Mouse (Mus musculus): ENCODE measurements at regions not wholly inside any gene's neighbourhood (a gene's known extent, or its start where the extent isn't known, plus 50 kb on each side); places are given as distances from the start of the nearest gene placed in this dataset.

DNA sequence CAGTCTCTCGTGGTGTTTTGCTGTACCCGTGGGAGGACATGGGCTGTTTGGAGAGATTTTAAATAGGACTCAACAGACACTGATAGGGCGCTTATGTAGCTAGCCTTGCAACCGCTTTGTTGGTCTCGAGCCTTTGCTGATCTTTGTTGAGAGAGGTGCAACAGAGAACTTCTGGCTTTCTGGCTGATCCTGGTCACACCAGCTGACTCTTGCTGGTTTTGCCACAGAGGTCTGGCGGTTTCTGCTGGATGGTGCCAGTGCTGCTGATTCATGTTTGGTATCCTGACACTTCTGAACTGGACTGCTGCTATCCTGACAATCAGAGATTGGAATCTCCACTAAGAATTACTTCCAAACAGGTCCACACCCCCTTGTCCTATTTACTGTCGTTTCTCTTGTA lies 102.1 kb upstream of the Sh3bp4 start:
- DNase-seq: no peak

DNA sequence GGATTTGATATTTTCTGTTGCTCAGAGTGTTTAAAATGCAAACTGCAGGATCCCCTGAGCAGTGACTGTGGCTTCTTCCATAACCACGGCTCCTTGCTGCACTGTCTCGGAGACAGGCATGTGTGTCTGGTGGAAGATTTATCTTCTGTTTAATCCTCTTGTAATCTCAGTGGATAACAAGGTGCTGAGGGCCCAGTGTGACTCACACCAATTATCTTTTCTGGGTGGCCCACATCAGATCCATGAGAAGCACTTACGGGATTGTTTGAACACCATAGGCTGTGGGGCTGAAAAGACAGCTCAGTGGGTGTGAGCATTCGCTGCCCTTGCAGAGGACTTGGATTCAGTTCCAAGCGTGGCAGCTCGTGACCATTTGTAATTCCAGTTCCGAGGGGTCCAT lies 101.2 kb upstream of the Sh3bp4 start:
- DNase-seq: no peak

DNA sequence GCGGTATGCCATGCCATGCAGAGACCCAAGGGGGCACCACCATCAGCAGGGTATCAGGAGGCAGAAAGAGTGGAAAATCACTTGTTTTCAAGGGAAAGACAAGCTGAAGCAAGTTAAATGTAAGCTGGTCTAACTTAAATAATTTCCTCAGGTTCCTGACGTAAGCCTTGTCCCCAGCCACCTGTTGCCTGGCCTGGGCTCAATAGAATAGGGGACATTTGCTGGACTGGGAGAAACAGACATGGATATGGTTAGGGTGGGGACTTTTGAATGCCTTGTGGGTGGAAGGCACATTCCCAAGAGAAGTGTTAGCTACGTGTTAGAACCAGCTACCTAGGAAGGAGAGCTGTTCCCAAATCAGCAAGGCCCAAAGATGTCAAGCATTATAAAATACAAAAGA lies 100.6 kb upstream of the Sh3bp4 start:
- DNase-seq: no peak

DNA sequence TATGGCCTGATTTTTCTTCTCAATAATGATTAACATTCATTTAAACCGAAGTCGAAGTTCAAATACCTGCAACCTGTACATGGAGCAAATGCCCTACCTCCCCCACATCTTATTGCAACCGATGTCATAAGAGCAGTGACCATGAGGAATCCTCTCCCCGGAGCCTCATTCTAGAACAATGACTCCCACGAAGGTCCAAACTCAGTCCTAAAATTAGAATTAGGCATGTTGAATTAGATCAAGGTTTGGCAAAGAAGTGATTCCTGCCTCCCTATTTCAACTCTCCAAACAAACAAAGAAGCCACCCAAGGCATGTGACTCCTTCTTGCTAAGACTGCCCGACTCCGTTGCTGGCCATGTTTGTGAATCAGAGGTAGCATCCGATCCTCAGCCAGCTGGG lies 94.1 kb upstream of the Sh3bp4 start:
- no peak for DNase-seq

DNA sequence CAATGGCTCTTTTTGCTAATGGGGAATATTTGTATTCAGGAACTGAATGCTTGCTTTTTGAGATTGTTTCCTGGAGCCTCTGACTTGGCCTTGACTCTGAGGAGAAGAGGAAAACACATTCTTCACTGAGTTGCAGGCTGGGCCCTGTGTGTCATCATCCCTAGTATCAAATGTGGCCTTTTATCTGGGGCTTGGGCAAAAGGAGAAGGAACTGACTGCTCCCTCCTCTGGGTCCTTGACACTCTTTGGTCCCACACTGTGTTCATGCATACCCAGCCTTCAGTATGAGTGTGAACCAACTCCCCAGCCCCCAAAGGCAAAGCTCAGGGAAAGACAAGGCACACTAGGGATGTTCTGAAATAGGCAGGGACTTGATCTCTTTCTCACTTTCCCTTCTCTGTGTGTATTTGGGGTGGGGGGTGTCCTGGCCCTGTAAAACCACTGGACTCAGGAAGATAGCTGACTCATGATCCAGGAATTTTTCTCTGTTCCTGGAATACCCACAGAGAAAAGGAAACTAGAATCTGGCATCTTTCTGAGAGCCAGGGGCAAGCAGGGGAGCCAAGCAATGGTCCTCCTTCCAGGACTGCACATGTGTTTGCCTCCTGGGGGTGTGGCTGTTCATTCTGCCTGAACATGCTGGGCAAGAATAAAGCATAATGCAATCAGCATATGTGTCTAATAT lies 82.1 kb upstream of the Sh3bp4 start:
- no peak for DNase-seq

DNA sequence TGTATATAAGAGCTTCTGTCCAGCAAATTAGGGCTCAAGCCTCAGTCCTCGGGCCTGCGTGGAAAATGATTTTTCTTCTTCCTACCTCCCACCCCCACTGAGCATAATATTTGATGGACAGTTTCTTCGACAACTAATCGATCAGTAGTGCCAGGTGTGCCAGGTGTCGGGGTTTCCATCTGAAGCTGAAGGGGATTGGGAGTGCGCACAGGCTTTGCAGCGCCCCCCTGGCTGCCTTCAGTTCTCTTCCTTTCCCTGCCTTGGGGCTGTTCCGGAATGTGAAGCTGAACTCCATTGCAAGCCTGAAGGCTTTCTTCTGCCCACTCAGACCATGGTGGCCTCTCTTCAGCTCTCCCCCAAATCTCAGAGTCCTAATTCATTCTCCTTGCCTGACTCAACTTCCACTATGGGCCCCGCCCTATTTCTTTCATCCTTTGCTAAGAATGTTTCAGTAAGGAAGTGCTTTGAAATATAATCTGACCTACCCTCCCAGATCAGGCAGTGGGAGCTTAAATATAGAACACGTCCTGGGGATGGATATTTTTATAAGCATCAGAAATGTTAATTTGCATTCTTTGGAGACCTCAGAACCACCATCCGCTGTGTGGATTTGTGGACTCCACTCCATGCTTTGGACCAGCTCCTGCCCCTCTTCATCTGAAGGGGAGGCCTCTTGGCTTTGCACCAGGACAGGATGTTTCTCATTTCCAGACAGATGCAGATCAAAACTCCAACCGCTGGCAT lies 75.5 kb upstream of the Sh3bp4 start:
- no peak for DNase-seq

DNA sequence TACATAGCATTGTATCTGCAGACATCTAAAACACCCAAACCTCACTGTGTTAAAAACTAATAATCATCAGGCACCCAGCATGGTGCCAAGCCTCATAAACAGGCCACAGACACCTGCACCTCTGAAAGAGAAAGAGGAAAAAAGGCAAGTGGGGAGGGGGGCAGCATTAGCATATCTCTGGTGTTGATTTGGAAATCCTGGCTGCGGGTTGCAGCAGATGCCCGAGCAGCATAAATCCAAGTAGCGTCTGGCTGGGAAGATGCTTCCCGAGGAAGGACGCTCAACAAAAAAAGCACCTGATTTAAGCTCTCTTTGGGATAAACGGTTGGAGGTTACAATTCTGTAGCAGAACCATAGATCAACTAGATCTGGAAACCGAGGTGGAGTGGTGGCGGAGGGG lies 74.3 kb upstream of the Sh3bp4 start:
- no peak for DNase-seq

DNA sequence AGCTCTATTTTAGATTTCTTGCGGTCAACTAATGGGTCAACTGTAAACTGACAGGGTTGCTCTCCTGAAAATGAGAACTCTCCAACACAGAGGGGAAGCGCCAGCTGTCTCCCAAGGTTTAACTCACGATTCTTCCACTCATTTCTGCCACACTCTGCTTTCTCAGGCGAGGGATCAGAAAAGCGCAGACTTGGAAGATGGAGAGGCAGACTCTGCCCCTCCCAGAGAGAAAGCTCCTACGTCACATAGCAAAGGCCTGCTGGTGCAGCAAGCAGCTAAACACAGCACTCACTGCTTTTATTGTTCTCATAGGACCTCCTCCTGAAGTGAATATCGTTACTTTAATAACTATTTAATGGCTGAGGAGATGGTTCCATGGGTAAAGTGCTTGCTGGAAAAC lies 73.6 kb upstream of the Sh3bp4 start:
- no peak for DNase-seq

DNA sequence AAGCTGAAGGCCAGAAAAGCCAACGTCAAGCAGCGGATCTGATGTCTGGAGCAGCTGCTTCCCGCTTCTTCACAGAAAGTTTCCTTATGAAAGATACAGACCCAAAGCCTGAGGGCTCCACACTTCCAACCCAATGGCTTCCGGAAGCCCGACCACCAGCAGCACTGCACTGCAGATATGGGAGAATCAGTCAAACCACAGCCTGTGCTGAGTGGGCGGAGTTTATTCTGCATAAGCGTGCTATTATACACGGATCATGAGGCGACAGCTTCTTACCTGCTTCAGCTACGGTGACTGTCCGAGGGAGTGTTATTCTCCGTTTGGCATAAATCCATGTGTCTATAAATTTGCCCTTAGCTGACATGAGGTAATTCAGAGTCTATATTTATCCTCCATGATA lies 72.4 kb upstream of the Sh3bp4 start:
- DNase-seq: no peak

DNA sequence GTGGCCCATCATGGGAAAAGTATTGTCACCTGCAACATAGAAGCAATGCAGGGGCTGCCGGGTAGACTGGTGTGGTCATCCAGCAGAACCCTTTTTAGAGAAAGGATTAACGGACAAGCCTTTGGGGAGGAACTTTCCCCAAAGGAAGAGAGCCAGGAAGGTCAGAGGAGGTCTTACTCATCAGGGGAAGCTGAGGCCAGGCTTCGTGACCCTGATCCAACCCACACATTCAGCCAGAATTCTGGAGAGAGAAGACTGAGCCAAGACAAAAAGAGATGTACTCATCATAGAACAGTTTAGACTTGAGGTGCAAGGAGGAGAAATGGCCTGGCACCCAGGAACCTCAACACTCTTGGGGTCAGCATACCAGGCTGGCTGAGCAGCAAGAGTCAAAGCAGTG lies 67.9 kb upstream of the Sh3bp4 start:
- DNase-seq: no peak

DNA sequence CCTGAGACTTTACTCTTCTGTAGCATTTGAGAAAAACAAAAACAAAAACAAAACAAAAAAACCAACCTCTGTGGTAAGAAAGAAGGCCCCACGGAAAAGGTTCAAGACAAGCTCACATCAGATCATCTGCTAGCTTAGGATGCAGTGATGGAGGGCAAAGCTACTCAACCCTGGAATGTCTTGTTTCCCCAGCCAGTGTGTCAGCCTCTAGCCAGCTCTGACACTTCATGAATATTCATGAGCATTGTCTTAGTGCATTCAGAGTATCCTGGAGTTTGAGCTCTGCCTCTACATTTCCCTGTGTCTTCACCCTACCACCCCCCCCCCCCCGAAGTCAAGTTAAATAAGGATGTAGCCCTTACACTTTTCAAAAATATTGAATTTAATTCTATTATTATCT lies 66.5 kb upstream of the Sh3bp4 start:
- no peak for DNase-seq

DNA sequence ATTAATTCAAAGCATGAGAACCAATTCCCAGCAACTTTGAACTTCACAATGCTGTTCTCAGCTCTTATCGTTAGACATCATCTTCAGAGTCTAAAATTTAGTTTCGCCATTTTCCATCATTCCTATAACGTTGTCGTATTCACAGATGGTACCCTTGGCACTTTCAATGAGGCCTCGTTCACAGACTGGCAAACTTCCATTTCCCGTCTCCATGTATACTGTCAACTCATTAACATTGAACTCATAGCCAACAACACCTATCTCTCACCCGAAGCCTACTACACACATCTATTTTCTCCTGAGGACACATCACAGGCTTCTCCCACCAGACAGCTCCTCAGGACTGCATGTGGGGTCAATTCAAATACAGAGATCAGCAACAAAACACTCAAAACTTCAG lies 62.7 kb upstream of the Sh3bp4 start:
- DNase-seq: no peak

DNA sequence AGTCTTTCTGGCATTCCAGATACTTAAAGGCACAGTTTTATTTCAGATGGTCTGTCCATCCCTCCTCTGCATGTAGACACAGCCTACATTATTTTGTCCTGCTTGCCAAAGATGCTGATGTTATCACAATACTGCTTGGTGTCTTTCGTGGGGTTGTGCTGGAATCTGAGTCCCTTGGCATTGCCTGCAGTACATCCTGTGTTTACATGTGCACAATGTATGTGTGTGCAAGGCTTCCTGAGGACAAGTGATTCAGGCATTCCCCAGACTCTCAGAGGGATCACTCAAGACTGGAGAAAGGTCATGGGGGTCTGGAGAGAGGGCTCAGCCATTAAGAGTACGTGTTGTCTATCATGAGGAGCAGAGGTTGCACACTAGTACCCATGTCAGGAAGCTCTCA lies 60.0 kb upstream of the Sh3bp4 start:
- DNase-seq: no peak

DNA sequence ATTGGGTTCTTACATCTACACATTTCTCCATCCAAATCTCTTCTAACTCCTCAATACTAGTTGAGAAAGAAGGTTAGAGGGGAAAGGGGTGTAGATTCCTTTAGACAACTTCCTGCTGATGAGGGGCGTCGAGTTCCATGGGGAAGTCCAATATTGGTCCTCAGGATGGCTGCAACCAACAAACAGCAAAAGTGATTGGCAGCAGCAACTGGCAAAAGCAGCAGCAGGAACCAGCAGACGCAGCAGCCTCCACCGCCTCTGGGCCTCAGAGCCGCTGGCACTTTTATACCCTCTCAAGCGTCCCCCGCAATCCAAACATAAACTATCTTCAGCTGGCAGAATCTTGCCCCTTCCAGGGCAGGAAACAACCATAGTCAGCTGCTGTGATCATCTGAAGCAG lies 58.8 kb upstream of the Sh3bp4 start:
- no peak for DNase-seq

DNA sequence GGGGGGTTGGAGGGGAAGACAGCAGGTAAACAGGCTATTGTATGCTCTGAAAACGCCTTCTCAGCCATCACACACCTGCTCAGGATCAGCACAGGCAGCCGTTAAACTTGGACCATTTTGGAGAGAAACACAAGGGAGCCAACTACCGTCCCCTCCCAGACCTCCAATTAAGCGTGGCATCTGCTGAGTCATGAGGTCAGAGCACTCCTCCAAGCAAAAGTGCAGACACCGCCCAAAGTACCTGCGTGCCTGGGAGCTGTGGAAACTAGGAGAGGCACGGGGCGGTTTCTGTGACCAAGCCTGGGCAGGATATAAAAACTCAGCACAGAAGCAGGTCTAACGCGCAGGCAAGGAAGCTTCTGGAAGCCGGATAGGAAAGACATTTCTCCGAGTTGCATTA lies 54.8 kb upstream of the Sh3bp4 start:
- DNase-seq: peak; percentile 4

DNA sequence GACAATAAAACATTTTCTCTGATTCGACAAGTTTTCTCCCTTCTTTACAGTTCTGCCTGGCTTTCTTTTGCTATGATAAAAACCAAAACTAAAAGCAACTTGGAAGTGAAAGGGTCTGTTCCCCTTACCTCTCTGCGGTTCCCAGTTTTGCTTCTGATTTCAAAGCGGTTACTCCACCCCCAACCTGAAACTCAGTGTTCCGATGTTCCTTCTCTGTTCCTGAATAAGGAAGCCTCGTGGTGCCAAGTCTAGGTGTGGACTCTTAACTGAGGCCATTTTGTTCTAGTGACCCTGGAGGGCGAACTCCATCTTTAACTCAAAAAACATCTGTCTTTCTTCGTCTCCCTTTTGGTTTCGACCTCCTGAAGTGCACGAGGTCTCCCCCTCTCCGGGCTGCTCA lies 54.4 kb upstream of the Sh3bp4 start:
- no peak for DNase-seq

DNA sequence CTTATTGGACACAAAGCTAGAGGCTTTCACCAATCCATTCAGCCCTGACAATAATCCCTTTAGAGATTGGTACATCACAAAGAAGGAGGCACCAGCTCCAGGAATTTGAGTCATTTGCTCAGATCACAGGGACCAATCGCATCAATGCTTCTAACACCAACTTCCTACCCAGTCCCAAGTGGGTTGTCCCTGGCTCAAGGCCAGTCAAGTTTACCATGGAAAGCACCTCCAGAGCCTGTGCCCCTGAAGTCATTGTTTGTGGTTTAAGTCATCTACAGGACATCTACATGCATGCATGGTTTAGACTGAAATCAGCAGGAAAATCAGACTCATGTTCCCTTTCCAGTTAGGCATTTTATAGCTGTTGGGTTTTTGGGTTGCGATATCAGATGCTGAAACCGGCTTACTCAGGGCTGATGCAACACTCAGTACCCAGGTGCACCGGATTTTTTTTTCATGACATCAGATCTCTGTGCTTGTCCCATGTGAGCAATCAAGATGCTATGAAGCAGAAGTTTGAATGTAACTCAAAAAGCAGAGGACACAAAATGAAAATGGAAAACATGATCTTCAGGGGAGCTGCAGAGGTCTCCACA lies 50.3 kb upstream of the Sh3bp4 start:
- no peak for DNase-seq

Measured in thymus, postnatal 25 days (tissue).